Mouse (Mus musculus) retina, postnatal 7 days (tissue): Measurements from ENCODE around the gene Etnk2.

Experiments used
- DNase-seq: peaks from one replicate; pipeline ENCODE4 v3.0.0-alpha.2; 2012; ENCODE audit warnings: low read depth, low spot score

Gene Etnk2

GRCm38 (mm10) chr1:133416472-133416871 is 53.1 kb downstream of the Etnk2 start:
- DNase-seq, result no peak

DNA sequence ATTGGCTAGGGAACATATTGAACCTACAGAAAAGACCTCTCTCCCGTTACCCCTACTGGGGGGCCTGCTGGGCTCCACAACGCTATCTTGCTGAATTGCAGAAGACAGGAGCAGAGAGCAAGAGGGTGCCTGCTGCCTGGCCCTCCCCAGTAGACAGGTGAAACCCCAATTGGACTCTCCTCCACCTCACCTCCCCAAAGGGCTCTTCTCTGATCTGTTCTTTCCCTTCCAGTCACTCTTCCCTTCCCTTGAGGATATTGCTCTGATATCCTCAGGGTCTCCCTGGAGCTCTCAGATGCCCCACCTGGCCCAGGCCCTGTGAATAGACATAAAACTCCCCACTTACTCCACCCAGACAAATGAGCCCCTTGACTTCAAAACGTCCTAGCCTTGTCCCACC is 53.7 kb downstream of the Etnk2 start:
- no peak for DNase-seq

DNA sequence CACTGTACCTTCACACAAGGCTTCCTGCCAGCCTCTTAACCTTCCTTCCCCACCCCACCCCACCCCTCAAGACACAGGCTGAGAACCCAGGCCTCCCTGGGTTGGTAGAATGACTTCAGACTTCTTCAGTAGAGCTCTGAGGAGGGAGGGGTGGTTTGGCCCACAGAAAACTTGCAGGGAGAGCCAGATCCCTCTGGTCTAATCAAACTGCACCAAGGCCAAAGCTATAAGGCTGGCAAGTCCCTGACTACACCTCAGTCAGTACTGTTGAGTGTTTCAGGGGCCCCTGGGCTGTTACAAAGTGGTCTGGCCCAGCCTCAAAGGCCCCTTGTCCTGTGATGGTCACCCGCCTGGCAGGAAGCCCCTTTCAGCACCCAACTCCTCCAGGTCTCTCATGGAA is 54.2 kb downstream of the Etnk2 start:
- no peak for DNase-seq

DNA sequence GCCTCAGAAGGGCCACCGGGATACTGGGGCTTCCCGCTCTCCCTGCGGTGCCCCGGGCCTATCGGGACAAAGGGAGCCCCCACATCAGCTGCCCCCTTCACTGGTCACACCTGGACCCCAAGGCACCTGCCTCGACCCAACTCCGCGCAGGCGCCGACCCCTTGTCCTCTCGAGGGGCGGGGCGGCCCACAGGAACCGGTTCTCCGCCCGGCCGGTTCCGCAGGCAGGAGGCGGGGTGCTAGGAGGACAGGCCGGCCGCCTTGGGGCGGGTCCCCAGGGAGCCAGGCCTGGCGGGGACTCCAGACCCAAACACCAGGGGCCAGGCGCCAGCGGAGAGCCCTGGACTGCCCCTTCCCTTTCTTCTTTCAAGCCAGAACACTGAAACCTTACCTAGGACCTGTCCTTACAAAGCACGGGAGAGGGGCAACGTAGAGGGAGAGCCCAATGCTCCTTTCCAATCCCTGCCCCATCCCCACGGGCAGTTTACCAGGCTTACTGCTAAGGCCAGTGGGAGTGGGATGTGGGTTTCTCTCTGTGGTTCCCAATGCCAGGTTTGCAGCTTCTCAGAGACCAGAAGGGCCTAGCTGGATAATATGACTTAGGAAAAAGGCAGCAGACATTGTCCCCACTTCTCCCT is 54.9 kb downstream of the Etnk2 start:
- DNase-seq, result no peak

DNA sequence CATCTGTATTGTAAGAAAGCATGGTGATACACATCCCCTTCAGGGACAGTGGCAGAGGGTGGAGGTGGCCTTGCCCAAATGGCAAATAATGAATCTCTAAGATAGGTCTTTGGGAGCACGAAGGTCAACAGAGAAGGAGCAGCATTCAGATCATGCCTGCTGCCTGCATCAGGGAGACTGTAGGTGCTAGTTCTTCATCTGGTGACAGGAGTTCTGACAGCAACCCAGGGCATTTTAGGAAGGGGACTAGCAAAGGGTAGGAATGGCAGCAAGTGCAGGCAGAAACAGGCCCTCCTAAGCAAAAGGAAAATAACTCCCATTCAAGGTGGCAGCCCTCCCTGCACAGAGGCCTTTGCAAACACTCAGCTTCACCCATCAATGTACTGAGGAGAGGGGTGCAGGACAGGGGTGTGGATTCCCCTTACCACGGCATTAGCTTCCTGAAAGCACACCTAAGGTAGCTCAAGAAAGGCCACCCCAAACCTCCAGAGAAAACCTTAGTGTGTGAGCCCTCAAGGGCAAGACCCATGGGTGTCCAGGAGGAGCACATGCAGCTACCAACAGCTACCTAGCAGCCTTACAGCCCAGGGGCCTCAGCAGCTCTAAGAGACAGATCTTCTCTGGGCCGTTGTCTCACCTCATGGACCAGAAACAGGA is 55.9 kb downstream of the Etnk2 start:
- no peak for DNase-seq

DNA sequence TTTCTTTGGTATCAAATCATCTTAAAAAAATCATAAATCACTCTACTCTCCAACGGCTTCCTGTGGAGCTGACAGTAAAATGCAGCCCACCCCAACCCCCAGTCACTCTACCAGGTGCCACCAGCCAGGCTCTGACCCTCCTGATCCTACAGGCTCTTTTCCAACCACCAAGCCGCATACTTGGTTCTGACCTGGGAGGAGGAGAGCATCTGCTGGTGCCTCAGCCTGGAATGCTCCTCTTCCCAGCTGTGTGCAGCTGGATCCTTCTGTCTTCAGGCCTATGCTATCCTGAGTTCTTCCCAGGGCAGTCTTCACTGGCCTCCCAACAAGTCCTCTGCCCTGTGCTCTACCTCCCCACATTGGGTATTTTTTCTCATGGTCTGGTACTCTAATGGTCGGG is 57.1 kb downstream of the Etnk2 start:
- no peak for DNase-seq

DNA sequence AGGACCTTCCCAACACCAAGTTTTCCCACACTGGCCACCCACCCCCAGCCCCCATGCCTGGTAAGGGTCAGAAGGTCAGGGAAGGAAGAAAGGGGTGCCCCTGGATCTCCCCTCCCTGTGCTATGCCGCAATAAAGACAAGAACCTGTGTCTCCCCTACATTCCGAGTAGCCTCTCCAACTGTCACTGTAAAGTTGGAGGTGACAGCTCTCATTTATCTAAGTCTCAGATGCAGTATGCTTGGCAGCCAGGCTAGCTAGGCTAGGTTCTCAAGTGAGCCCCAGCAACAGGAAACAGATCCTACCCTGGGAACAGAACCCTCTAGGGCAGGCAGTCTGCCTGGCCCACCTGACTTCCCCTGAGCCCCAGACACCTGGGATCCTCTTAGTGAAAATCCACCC is 57.7 kb downstream of the Etnk2 start:
- no peak for DNase-seq

- DNase-seq, result no peak
These were observed 58.7 kb downstream of the Etnk2 start for GRCm38 (mm10) chr1:133421975-133422570.

DNA sequence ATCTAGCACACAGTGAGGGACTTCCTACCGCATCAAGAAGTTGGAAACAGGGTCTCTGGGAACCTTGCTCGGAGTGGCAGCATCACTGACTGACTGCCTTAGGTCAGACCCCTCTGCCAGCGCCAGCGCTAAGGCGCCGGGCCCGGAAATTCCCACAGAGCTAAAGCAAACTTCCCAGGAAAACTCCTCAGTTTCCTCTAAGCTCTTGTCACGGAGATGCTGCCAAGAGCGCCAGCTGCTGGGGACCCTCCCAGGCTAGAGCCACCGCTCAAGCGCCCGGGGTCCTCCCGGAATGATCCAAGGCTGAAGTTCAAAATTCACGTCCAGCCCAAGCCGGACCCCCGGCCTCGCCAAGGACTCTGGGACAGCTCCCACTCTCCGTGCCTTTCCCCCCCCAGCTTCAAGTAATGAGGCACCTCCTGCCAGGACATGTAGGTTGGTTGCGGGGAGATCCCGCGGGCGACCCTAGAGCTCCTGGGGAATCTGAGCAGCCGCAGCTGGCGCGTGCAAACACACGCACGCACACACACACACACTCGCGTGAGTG is 59.3 kb downstream of the Etnk2 start:
- no peak for DNase-seq

DNA sequence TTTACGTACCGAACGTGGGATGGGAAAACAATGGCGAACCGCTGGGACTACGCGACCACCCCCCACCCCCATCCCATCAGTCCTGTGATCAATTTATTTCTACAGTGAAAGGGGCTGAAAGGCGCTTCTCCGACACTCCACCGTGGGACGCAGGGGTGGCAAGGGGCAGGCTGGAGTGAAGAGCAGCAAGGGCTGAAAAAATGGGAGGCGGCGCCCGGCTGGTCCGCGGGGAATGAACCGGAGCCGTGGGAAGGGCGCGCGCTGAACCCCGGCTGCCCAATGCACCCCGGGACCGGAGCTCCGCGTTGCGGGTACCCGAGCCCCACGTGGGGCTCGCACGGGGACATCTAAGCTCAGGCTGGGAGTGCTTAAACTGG is 59.8 kb downstream of the Etnk2 start:
- DNase-seq, result no peak

- peak; percentile 46 for DNase-seq
These were observed 60.4 kb downstream of the Etnk2 start, which contains the start of gene Sox13 for GRCm38 (mm10) chr1:133423543-133424480. TSS of gene Sox13 (minus strand) at chr1:133424377.

GRCm38 (mm10) chr1:133424547-133425140 is 61.3 kb downstream of the Etnk2 start:
- DNase-seq, result no peak
